23 mouse cellular contexts compared by ENCODE assay signal in the genomic region with DNA sequence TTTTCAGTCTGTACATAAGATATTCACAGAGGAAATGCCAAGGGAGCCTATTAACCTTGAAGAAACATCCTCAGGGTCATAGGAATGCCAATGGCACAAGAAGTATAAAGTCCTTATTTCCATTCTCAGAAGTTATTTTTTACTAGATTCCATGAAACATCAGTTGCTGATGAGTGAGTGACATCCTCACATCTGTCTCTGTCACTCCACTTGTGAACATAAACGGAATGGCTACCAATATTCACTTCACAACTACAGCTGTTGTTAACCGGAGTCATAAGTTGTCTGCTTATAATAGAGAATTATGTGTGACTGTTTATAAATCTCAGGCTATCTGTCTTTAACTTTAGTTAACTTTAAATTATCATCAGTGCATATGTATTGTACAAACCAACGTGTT.
DNase-seq lines count a peak whose midpoint lies in the region; ATAC-seq and TF ChIP-seq lines count a peak whose summit lies in the region.
"Had no signal": no experiment of that assay in that cellular context is flagged by ENCODE, and none has a peak within 500 bp of the region (broad histone marks: within the 10 kb centered on the region; RNA-seq: fewer than 3 reads in every experiment).

No protein-coding gene starts in this region.

- intact Hi-C loops in gastrocnemius, adult 2 months (cut with DNase I) = no loop called here

- 79% methylated on average over 3 of the region's 3 CpGs for WGBS in embryonic facial prominence, embryonic 14.5 days
- 86% methylated on average over 3 of the region's 3 CpGs for WGBS in embryonic facial prominence, embryonic 10.5 days
- 80% methylated on average over 3 of the region's 3 CpGs for WGBS in limb, embryonic 14.5 days
- 84% methylated on average over 3 of the region's 3 CpGs for WGBS in limb, embryonic 10.5 days
- WGBS in lung, postnatal 0 days = 60% methylated on average over 3 of the region's 3 CpGs

- TF ChIP-seq POLR2A in limb, embryonic 14.5 days (IDR thresholded peaks at IDR 0.05; ENCODE audit: borderline replicate concordance, extremely low read depth, insufficient read depth, insufficient read length) = no peak
- no peak for TF ChIP-seq POLR2A in myocyte (IDR thresholded peaks at IDR 0.05; ENCODE audit: insufficient read length, low read depth)

- TF ChIP-seq CTCF in C2C12 (IDR thresholded peaks at IDR 0.05; ENCODE audit: control insufficient read depth, insufficient read depth, insufficient read length) = no peak
- no peak for TF ChIP-seq CTCF in gastrocnemius, adult 2 months (IDR thresholded peaks at IDR 0.05)
- no peak for TF ChIP-seq CTCF in lung, postnatal 0 days (IDR thresholded peaks at IDR 0.05)

- no peaks in the 10 kb centered on the region for H3K4me1 ChIP-seq in embryonic facial prominence, embryonic 14.5 days (ENCODE audit: control insufficient read depth, insufficient read depth, low read length)
- H3K4me1 ChIP-seq in embryonic facial prominence, embryonic 10.5 days = no peaks in the 10 kb centered on the region
- no peaks in the 10 kb centered on the region for H3K4me1 ChIP-seq in limb, embryonic 14.5 days (ENCODE audit: control insufficient read depth, insufficient read depth, low read length)
- no peaks in the 10 kb centered on the region for H3K4me1 ChIP-seq in limb, embryonic 10.5 days
- H3K4me1 ChIP-seq in lung, postnatal 0 days (ENCODE audit: insufficient read depth, low read depth, low read length) = no peaks in the 10 kb centered on the region

- H3K27me3 ChIP-seq in embryonic facial prominence, embryonic 14.5 days (replicated peaks; ENCODE audit: control insufficient read depth, insufficient read depth, low read length) = no peaks in the 10 kb centered on the region
- H3K27me3 ChIP-seq in embryonic facial prominence, embryonic 10.5 days (replicated peaks; ENCODE audit: low read depth, poor library complexity, severe bottlenecking) = no peaks in the 10 kb centered on the region
- no peaks in the 10 kb centered on the region for H3K27me3 ChIP-seq in limb, embryonic 14.5 days (ENCODE audit: control insufficient read depth, insufficient read depth, low read length)
- no peaks in the 10 kb centered on the region for H3K27me3 ChIP-seq in limb, embryonic 10.5 days (ENCODE audit: low read depth, poor library complexity, severe bottlenecking)
- no peaks in the 10 kb centered on the region for H3K27me3 ChIP-seq in C2C12 (ENCODE audit: control insufficient read depth, insufficient read depth, insufficient read length)
- H3K27me3 ChIP-seq in myocyte (ENCODE audit: control insufficient read depth, insufficient read depth, insufficient read length) = no peaks in the 10 kb centered on the region
- no peaks in the 10 kb centered on the region for H3K27me3 ChIP-seq in lung, postnatal 0 days (replicated peaks; ENCODE audit: insufficient read depth, low read length)
- H3K27me3 ChIP-seq: CH12.LX, Patski had no signal

- no peak overlapping the region for H3K27ac ChIP-seq in embryonic facial prominence, embryonic 14.5 days (replicated peaks; ENCODE audit: low read depth, low read length)
- H3K27ac ChIP-seq in embryonic facial prominence, embryonic 10.5 days (replicated peaks) = no peak overlapping the region
- H3K27ac ChIP-seq in limb, embryonic 14.5 days (replicated peaks; ENCODE audit: low read depth, low read length) = no peak overlapping the region
- no peak overlapping the region for H3K27ac ChIP-seq in limb, embryonic 10.5 days
- H3K27ac ChIP-seq in gastrocnemius, adult 2 months = no peak overlapping the region
- no peak overlapping the region for H3K27ac ChIP-seq in lung, postnatal 0 days (ENCODE audit: low read length)

- peak; percentile 26 for DNase-seq in embryonic facial prominence, embryonic 14.5 days (ENCODE audit: low spot score)
- DNase-seq in embryonic facial prominence, embryonic 10.5 days (ENCODE audit: low spot score) = no peak
- DNase-seq in limb, embryonic 14.5 days (ENCODE audit: low spot score) = peak; percentile 16
- no peak for DNase-seq in limb, embryonic 10.5 days (ENCODE audit: low spot score)
- DNase-seq in gastrocnemius, adult 2 months = no peak
- DNase-seq in lung, postnatal 0 days (ENCODE audit: low spot score) = no peak
- DNase-seq: adrenal gland, adult 2 months; adrenal gland, adult 8-10 months; adrenal gland, postnatal 10 days; adrenal gland, postnatal 14 days; adrenal gland, postnatal 25 days; adrenal gland, postnatal 36 days; B cell, adult 2 months; cerebellum, adult 11 months; cerebellum, adult 11-12 months; cerebellum, adult 18-20 months had no signal

- no peaks in the 10 kb centered on the region for H3K79me3 ChIP-seq in C2C12 (ENCODE audit: low read depth)

- ATAC-seq in embryonic facial prominence, embryonic 14.5 days (ENCODE audit: low read depth) = no peak
- ATAC-seq in limb, embryonic 14.5 days (ENCODE audit: low FRiP score, low read depth) = no peak
- ATAC-seq in lung, postnatal 0 days = no peak
- ATAC-seq: activated CD4-positive, CD25-positive, alpha-beta regulatory T cell, adult 4 months; CD4-positive, CD25-positive, alpha-beta regulatory T cell, adult 4 months; Patski had no signal

- H3ac ChIP-seq in C2C12 (ENCODE audit: control insufficient read depth, insufficient read length, low read depth) = no peak overlapping the region
- H3ac ChIP-seq in myocyte (ENCODE audit: control insufficient read depth, insufficient read length) = no peak overlapping the region

- no peak overlapping the region for H3K4me3 ChIP-seq in embryonic facial prominence, embryonic 14.5 days (ENCODE audit: low read depth, low read length)
- H3K4me3 ChIP-seq in embryonic facial prominence, embryonic 10.5 days = no peak overlapping the region
- no peak overlapping the region for H3K4me3 ChIP-seq in limb, embryonic 14.5 days (replicated peaks; ENCODE audit: low read length)
- no peak overlapping the region for H3K4me3 ChIP-seq in limb, embryonic 10.5 days
- H3K4me3 ChIP-seq in C2C12 (ENCODE audit: insufficient read depth, poor library complexity, severe bottlenecking) = no peak overlapping the region
- H3K4me3 ChIP-seq in myocyte = no peak overlapping the region
- no peak overlapping the region for H3K4me3 ChIP-seq in gastrocnemius, adult 2 months
- no peak overlapping the region for H3K4me3 ChIP-seq in lung, postnatal 0 days (ENCODE audit: low read depth, low read length)

- H3K36me3 ChIP-seq in embryonic facial prominence, embryonic 14.5 days (ENCODE audit: control insufficient read depth, insufficient read depth, low read length) = no peaks in the 10 kb centered on the region
- H3K36me3 ChIP-seq in embryonic facial prominence, embryonic 10.5 days (replicated peaks) = no peaks in the 10 kb centered on the region
- no peaks in the 10 kb centered on the region for H3K36me3 ChIP-seq in limb, embryonic 14.5 days (ENCODE audit: control insufficient read depth, insufficient read depth, low read length)
- no peaks in the 10 kb centered on the region for H3K36me3 ChIP-seq in limb, embryonic 10.5 days
- H3K36me3 ChIP-seq in C2C12 (ENCODE audit: control insufficient read depth, insufficient read depth) (no peaks in the 10 kb centered on the region), myocyte (ENCODE audit: control insufficient read depth, insufficient read depth) (no peaks in the 10 kb centered on the region)
- H3K36me3 ChIP-seq in lung, postnatal 0 days (ENCODE audit: insufficient read depth, low read length) = no peaks in the 10 kb centered on the region
- H3K36me3 ChIP-seq: G1E had no signal

- no peaks in the 10 kb centered on the region for H3K9me3 ChIP-seq in embryonic facial prominence, embryonic 14.5 days (ENCODE audit: control insufficient read depth, low read length)
- no peaks in the 10 kb centered on the region for H3K9me3 ChIP-seq in embryonic facial prominence, embryonic 10.5 days
- no peaks in the 10 kb centered on the region for H3K9me3 ChIP-seq in limb, embryonic 14.5 days (ENCODE audit: control insufficient read depth, low read length)
- H3K9me3 ChIP-seq in limb, embryonic 10.5 days (replicated peaks) = no peaks in the 10 kb centered on the region
- no peaks in the 10 kb centered on the region for H3K9me3 ChIP-seq in lung, postnatal 0 days (ENCODE audit: low read length)

- no peak overlapping the region for H3K9ac ChIP-seq in embryonic facial prominence, embryonic 14.5 days (ENCODE audit: low read depth, low read length)
- H3K9ac ChIP-seq in limb, embryonic 14.5 days (ENCODE audit: low read depth, low read length, severe bottlenecking) = no peak overlapping the region
- H3K9ac ChIP-seq in lung, postnatal 0 days (replicated peaks; ENCODE audit: low read depth) = no peak overlapping the region

- H3K4me2 ChIP-seq in embryonic facial prominence, embryonic 14.5 days (ENCODE audit: low read depth, low read length) = no peak overlapping the region
- H3K4me2 ChIP-seq in limb, embryonic 14.5 days (replicated peaks; ENCODE audit: low read depth, low read length, severe bottlenecking) = no peak overlapping the region
- H3K4me2 ChIP-seq in myocyte (ENCODE audit: low read depth) = no peak overlapping the region
- no peak overlapping the region for H3K4me2 ChIP-seq in lung, postnatal 0 days (replicated peaks; ENCODE audit: low read depth, low read length)

- no peaks in the 10 kb centered on the region for H3K79me2 ChIP-seq in C2C12 (ENCODE audit: control insufficient read depth, insufficient read depth)
- H3K79me2 ChIP-seq in myocyte (ENCODE audit: control insufficient read depth, insufficient read depth) = no peaks in the 10 kb centered on the region

- TF ChIP-seq EP300 in lung, postnatal 0 days (IDR thresholded peaks at IDR 0.05) = no peak

TF ChIP-seq in C2C12, 6 proteins besides CTCF, POLR2A, EP300 and RAD21:
- TF ChIP-seq USF1 (IDR thresholded peaks at IDR 0.05; ENCODE audit: low read depth) (no peak), MYOD1 (IDR thresholded peaks at IDR 0.05; ENCODE audit: control insufficient read depth, insufficient read length, low read depth) (peak; percentile 80)

TF ChIP-seq in myocyte, 11 proteins besides CTCF, POLR2A, EP300 and RAD21:
- TF ChIP-seq TCF3 (IDR thresholded peaks at IDR 0.05; ENCODE audit: insufficient read length, low read depth) (no peak), MYOD1 (IDR thresholded peaks at IDR 0.05; ENCODE audit: control insufficient read depth in 1 of 3, insufficient read length in 2 of 3, low read depth in 2 of 3) (peak; percentile 59 to 80 (median 75)), E2F4 (IDR thresholded peaks at IDR 0.05; ENCODE audit: insufficient read depth) (no peak), MYOG (IDR thresholded peaks at IDR 0.05; ENCODE audit: control insufficient read depth in 1 of 3, insufficient read depth in 1 of 3, insufficient read length in 2 of 3, low read depth in 2 of 3) (no peak), MAX (IDR thresholded peaks at IDR 0.05; ENCODE audit: low read depth) (no peak)

Comparison
In these comparisons a context has a peak if more than half of its experiments do, and no peak if none do; other contexts are left out.
1. DNase-seq: peak in embryonic facial prominence, embryonic 14.5 days (single experiment) and limb, embryonic 14.5 days (single experiment); none in embryonic facial prominence, embryonic 10.5 days (single experiment), limb, embryonic 10.5 days (single experiment), gastrocnemius, adult 2 months (single experiment) and lung, postnatal 0 days (single experiment).